8 mouse cellular contexts compared by ENCODE assay signal in the genomic region with DNA sequence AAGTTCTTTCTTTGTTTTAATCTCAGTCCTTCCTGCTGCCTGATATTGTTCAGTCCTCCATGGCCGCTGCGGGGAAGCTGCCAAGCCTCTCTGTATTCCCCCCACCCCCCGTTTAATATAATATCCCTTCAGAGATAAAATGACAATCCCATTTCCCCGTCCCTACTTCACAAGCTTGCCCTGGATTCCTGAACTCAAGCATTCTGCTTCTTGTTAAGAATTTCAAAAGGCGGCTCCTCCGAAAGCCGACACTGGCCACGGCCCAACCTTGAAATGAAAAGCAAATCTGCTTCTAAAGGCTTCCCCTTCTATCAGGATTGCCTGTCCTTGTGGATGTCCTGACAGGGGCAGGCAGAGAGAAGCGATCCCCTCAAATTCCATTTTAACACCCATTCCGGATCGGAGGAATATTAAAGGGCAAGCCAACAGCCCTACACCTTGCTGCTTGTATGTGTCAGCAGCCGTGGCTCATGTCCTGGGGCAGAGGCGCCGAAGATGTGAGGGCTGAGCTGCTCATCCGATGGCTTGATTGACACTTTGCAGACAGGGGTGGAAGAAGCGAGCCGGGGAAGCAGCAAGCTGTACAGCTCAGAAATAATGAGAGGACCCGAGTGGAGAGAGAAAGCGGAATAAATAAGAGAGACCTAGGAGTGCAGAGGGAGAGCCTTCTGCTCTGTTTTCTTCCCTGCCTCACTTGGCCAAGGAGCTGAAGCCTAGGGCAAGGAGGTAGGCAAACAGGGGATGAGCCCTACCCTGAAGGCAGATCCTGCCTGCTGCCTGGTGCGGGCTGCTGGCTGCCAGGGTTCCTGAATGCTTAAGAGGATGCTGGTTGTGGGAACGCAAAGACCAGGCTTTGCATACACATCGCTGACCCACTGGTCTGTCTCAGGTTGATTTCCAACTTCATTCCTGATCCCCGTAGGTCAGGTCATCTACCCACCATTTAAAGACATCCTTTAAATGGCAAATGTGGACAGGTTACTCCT. TPM values are rescaled to one million over a fixed set of nuclear protein-coding genes. Genes with fewer than 3 reads are reported as not detected.
DNase-seq lines count a peak whose midpoint lies in the region; ATAC-seq and TF ChIP-seq lines count a peak whose summit lies in the region.

No protein-coding gene starts in this region.

- peak; percentile 25; the same call in 1 of the 2 replicates for ATAC-seq in hindbrain, embryonic 11.5 days (ENCODE audit: low FRiP score)
- no peak for ATAC-seq in neural tube, embryonic 12.5 days (ENCODE audit: low FRiP score, low read depth)
- ATAC-seq in liver, postnatal 0 days: no peak

- H3K9me3 ChIP-seq in hindbrain, embryonic 11.5 days (ENCODE audit: control insufficient read depth, low read length): no peaks in the 10 kb centered on the region
- no peaks in the 10 kb centered on the region for H3K9me3 ChIP-seq in neural tube, embryonic 12.5 days
- H3K9me3 ChIP-seq in liver, postnatal 0 days (ENCODE audit: low read length): no peaks in the 10 kb centered on the region

- peak overlapping the region; percentile 37 for H3K9ac ChIP-seq in hindbrain, embryonic 11.5 days (ENCODE audit: low read depth, low read length)
- H3K9ac ChIP-seq in neural tube, embryonic 12.5 days: peak overlapping the region; percentile 26; the same call in 1 of the 2 replicates
- H3K9ac ChIP-seq in liver, postnatal 0 days (replicated peaks): no peak overlapping the region

- 17% methylated on average over 23 of the region's 23 CpGs for WGBS in hindbrain, embryonic 11.5 days
- WGBS in neural tube, embryonic 12.5 days: 24% methylated on average over 23 of the region's 23 CpGs
- 41% methylated on average over 23 of the region's 23 CpGs for WGBS in liver, postnatal 0 days (ENCODE audit: insufficient replicate concordance)

- peak overlapping the region; percentile 2 for H3K4me2 ChIP-seq in hindbrain, embryonic 11.5 days (replicated peaks; ENCODE audit: low read depth, low read length)
- peak overlapping the region; percentile 29 for H3K4me2 ChIP-seq in neural tube, embryonic 12.5 days (replicated peaks)
- H3K4me2 ChIP-seq in liver, postnatal 0 days (ENCODE audit: low read depth, low read length): no peak overlapping the region

- H3K4me1 ChIP-seq in hindbrain, embryonic 11.5 days (replicated peaks; ENCODE audit: control insufficient read depth, insufficient read depth, low read length): peaks cover 38% of the 10 kb centered on the region
- peaks cover 62% of the 10 kb centered on the region for H3K4me1 ChIP-seq in neural tube, embryonic 12.5 days
- H3K4me1 ChIP-seq in liver, postnatal 0 days (ENCODE audit: insufficient read depth): peaks cover 15% of the 10 kb centered on the region

- peak overlapping the region; percentile 88 for H3K27ac ChIP-seq in layer of hippocampus, adult 2 months
- peak overlapping the region; percentile 83 for H3K27ac ChIP-seq in hindbrain, embryonic 11.5 days (ENCODE audit: low read depth, low read length)
- H3K27ac ChIP-seq in neural tube, embryonic 12.5 days: peak overlapping the region; percentile 39
- H3K27ac ChIP-seq in liver, postnatal 0 days (ENCODE audit: low read depth): no peak overlapping the region

- TF ChIP-seq EP300 in liver, postnatal 0 days (IDR thresholded peaks at IDR 0.05; ENCODE audit: low read depth): no peak

- TF ChIP-seq CTCF in layer of hippocampus, adult 2 months (conservative IDR thresholded peaks at IDR 0.05): no peak
- no peak for TF ChIP-seq CTCF in liver, postnatal 0 days (IDR thresholded peaks at IDR 0.05; ENCODE audit: low read depth)

- no peaks in the 10 kb centered on the region for H3K36me3 ChIP-seq in hindbrain, embryonic 11.5 days (ENCODE audit: control insufficient read depth, insufficient read depth, low read length)
- no peaks in the 10 kb centered on the region for H3K36me3 ChIP-seq in neural tube, embryonic 12.5 days
- no peaks in the 10 kb centered on the region for H3K36me3 ChIP-seq in liver, postnatal 0 days (replicated peaks; ENCODE audit: insufficient read depth, low read length)

- H3K4me3 ChIP-seq in layer of hippocampus, adult 2 months: peak overlapping the region; percentile 47
- H3K4me3 ChIP-seq in hindbrain, embryonic 11.5 days (ENCODE audit: low read depth, low read length): no peak overlapping the region
- no peak overlapping the region for H3K4me3 ChIP-seq in neural tube, embryonic 12.5 days
- no peak overlapping the region for H3K4me3 ChIP-seq in liver, postnatal 0 days (ENCODE audit: low read depth, low read length)

- no peak for DNase-seq in layer of hippocampus, adult 2 months (ENCODE audit: low spot score in 2 of 2)
- DNase-seq in layer of hippocampus, adult 9-11 months: no peak
- peak; percentile 37 to 61 for DNase-seq in cerebellum, postnatal 36 days
- peak; percentile 53 for DNase-seq in hindbrain, embryonic 11.5 days (ENCODE audit: low spot score)
- no peak for DNase-seq in kidney, postnatal 36 days
- DNase-seq in kidney, adult 8-10 months: no peak
- no peak for DNase-seq in liver, postnatal 0 days

- peaks cover 7% of the 10 kb centered on the region; the same call in 1 of the 2 replicates for H3K27me3 ChIP-seq in hindbrain, embryonic 11.5 days (ENCODE audit: control insufficient read depth, insufficient read depth, low read length)
- H3K27me3 ChIP-seq in neural tube, embryonic 12.5 days (replicated peaks): peaks cover 36% of the 10 kb centered on the region
- no peaks in the 10 kb centered on the region; the same call in 1 of the 2 replicates for H3K27me3 ChIP-seq in liver, postnatal 0 days (ENCODE audit: insufficient read depth, low read length)

RNA-seq across cellular contexts. Expression of a gene that starts 3.2 kb away (rescaled TPM):
- 1 to 10 TPM in 1 of 2 experiments, under 1 TPM in 1; 0.84 to 1.2 TPM for total RNA-seq in layer of hippocampus, adult 2 months (2021)
- polyA plus RNA-seq in hindbrain, embryonic 11.5 days (2014; fragmentation: Nextera tagmentation; extraction: Ambion mirVana): 7.6 and 8.6 TPM in 2 replicates
- polyA plus RNA-seq in neural tube, embryonic 12.5 days (2016; fragmentation: Nextera tagmentation; extraction: Ambion mirVana): 2.7 and 4.7 TPM in 2 replicates
- polyA plus RNA-seq in liver, postnatal 0 days (2015; fragmentation: Nextera tagmentation; extraction: Ambion mirVana): 48.9 and 53.4 TPM in 2 replicates

RNA-seq across cellular contexts. Expression of a gene that starts 33.5 kb away (rescaled TPM):
- 100 to 1,000 TPM; 154 to 159 TPM for total RNA-seq in layer of hippocampus, adult 2 months (2021)
- 13.3 TPM in 2 replicates for polyA plus RNA-seq in hindbrain, embryonic 11.5 days (2014; fragmentation: Nextera tagmentation; extraction: Ambion mirVana)
- 48.5 and 51.4 TPM in 2 replicates for polyA plus RNA-seq in neural tube, embryonic 12.5 days (2016; fragmentation: Nextera tagmentation; extraction: Ambion mirVana)
- polyA plus RNA-seq in liver, postnatal 0 days (2015; fragmentation: Nextera tagmentation; extraction: Ambion mirVana): not detected in 2 replicates

Comparison
In these comparisons a context has a peak if more than half of its experiments do, and no peak if none do; other contexts are left out.
1. DNase-seq: peak in cerebellum, postnatal 36 days (2 of 2) and hindbrain, embryonic 11.5 days (single experiment); none in layer of hippocampus, adult 2 months (0 of 2), layer of hippocampus, adult 9-11 months (single experiment), kidney, postnatal 36 days (0 of 2), kidney, adult 8-10 months (0 of 2) and liver, postnatal 0 days (single experiment).
2. RNA of a gene that starts 33.5 kb away (polyA plus RNA-seq): 48.5 to 51.4 TPM in neural tube, embryonic 12.5 days and 13.3 TPM in hindbrain, embryonic 11.5 days; not detected in liver, postnatal 0 days; every median in the first group is over 10 times any median in the second.